Mouse (Mus musculus) forebrain, embryonic 12.5 days (tissue): ENCODE measurements at regions not wholly inside any gene's neighbourhood (a gene's known extent, or its start where the extent isn't known, plus 50 kb on each side); places are given as distances from the start of the nearest gene placed in this dataset.
"Not testable (repeated sequence)": the region's sequence is repeated elsewhere in the genome, so short reads cannot be mapped to it uniquely, and the experiment has no call there.

ENCODE experiments used
- ATAC-seq: fragments of 200-750 bp; cut with Nextera tagmentation; 2 replicates; pipeline ENCODE4 v1.8.0; 2017; ENCODE audit warnings: moderate TSS enrichment; ENCODE audit not compliant: low FRiP score
- H3K27ac ChIP-seq: fragments of 300-500 bp; sonication (generic); 2 replicates; pipeline ENCODE4 v1.5.1; 2016; ENCODE audit warnings: mild to moderate bottlenecking
- H3K27me3 ChIP-seq: fragments of 300-500 bp; sonication (generic); 2 replicates; pipeline ENCODE4 v1.6.1; 2016; ENCODE audit warnings: mild to moderate bottlenecking
- H3K36me3 ChIP-seq: fragments of 300-500 bp; sonication (generic); replicated peaks from 2 replicates; pipeline ENCODE4 v1.6.1; 2016; ENCODE audit warnings: mild to moderate bottlenecking
- H3K4me1 ChIP-seq: fragments of 300-500 bp; sonication (generic); 2 replicates; pipeline ENCODE4 v1.6.1; 2016
- H3K4me2 ChIP-seq: fragments of 300-500 bp; sonication (generic); 2 replicates; pipeline ENCODE4 v1.6.1; 2016; ENCODE audit warnings: mild to moderate bottlenecking, moderate library complexity
- H3K4me3 ChIP-seq: fragments of 300-500 bp; sonication (generic); replicated peaks from 2 replicates; pipeline ENCODE4 v1.5.1; 2016; ENCODE audit warnings: mild to moderate bottlenecking
- H3K9ac ChIP-seq: fragments of 300-500 bp; sonication (generic); 2 replicates; pipeline ENCODE4 v1.6.1; 2016; ENCODE audit warnings: mild to moderate bottlenecking
- H3K9me3 ChIP-seq: fragments of 300-500 bp; sonication (generic); 2 replicates; pipeline ENCODE4 v1.6.1; 2016
- WGBS: fragments of 180-500 bp; shearing (Covaris S2); methylation state at CpG from one replicate; pipeline ENCODE4 v1.1.7; 2016; 5-methylcytosine and 5-hydroxymethylcytosine counted together

GRCm38 (mm10) chr13:107575025-107575424, 469.2 kb upstream of the Smim15 start:
- Histone ChIP-seq H3K9me3 (no peaks in the 10 kb centered on the region), H3K9ac (no peak overlapping the region), H3K4me1 (no peaks in the 10 kb centered on the region), H3K36me3 (no peaks in the 10 kb centered on the region), H3K27ac (no peak overlapping the region), H3K4me2 (no peak overlapping the region), H3K27me3 (no peaks in the 10 kb centered on the region), H3K4me3 (no peak overlapping the region)
- no peak for ATAC-seq
- WGBS, result 88% methylated on average over 3 of the region's 3 CpGs

- H3K9me3 ChIP-seq, result no peaks in the 10 kb centered on the region
- no peaks in the 10 kb centered on the region for H3K4me1 ChIP-seq
- 0 out of 2 replicates have a peak, but pooled peaks cover 2% of the 10 kb centered on the region for H3K27me3 ChIP-seq
- ATAC-seq, result no peak
- 89% methylated on average over 9 of the region's 9 CpGs for WGBS
- H3K36me3 ChIP-seq, result no peaks in the 10 kb centered on the region
- no peak overlapping the region for H3K4me3 ChIP-seq
- H3K4me2 ChIP-seq, result no peak overlapping the region
- H3K9ac ChIP-seq, result no peak overlapping the region
- no peak overlapping the region for H3K27ac ChIP-seq
These were observed 470.5 kb upstream of the Smim15 start for GRCm38 (mm10) chr13:107573499-107574355.

- no peak overlapping the region for H3K4me3 ChIP-seq
- H3K27me3 ChIP-seq, result 0 out of 2 replicates have a peak, but pooled peaks cover 2% of the 10 kb centered on the region
- H3K36me3 ChIP-seq, result no peaks in the 10 kb centered on the region
- H3K9ac ChIP-seq, result no peak overlapping the region
- no peaks in the 10 kb centered on the region for H3K9me3 ChIP-seq
- H3K4me1 ChIP-seq, result no peaks in the 10 kb centered on the region
- 91% methylated on average over 10 of the region's 10 CpGs for WGBS
- no peak for ATAC-seq
- H3K27ac ChIP-seq, result no peak overlapping the region
- H3K4me2 ChIP-seq, result no peak overlapping the region
These were observed 472.7 kb upstream of the Smim15 start for GRCm38 (mm10) chr13:107571539-107571938.

GRCm38 (mm10) chr13:107569477-107569876, 474.8 kb upstream of the Smim15 start:
- no peak overlapping the region for H3K4me3 ChIP-seq
- H3K9ac ChIP-seq, result no peak overlapping the region
- no peaks in the 10 kb centered on the region for H3K4me1 ChIP-seq
- no peak overlapping the region for H3K4me2 ChIP-seq
- no peaks in the 10 kb centered on the region for H3K9me3 ChIP-seq
- WGBS, result 96% methylated on average over 2 of the region's 2 CpGs
- no peak for ATAC-seq
- H3K27me3 ChIP-seq, result 0 out of 2 replicates have a peak, but pooled peaks cover 2% of the 10 kb centered on the region
- no peak overlapping the region for H3K27ac ChIP-seq
- H3K36me3 ChIP-seq, result no peaks in the 10 kb centered on the region

- 76% methylated on average over 7 of the region's 7 CpGs for WGBS
- Histone ChIP-seq H3K4me1 (no peaks in the 10 kb centered on the region), H3K27ac (no peak overlapping the region), H3K27me3 (0 out of 2 replicates have a peak, but pooled peaks cover 2% of the 10 kb centered on the region), H3K4me2 (no peak overlapping the region), H3K36me3 (no peaks in the 10 kb centered on the region), H3K4me3 (no peak overlapping the region), H3K9ac (no peak overlapping the region), H3K9me3 (no peaks in the 10 kb centered on the region)
- no peak for ATAC-seq
These were observed 475.5 kb upstream of the Smim15 start for GRCm38 (mm10) chr13:107568701-107569121.

- no peak for ATAC-seq
- no peaks in the 10 kb centered on the region for H3K4me1 ChIP-seq
- H3K9me3 ChIP-seq, result no peaks in the 10 kb centered on the region
- no peak overlapping the region for H3K4me3 ChIP-seq
- WGBS, result 94% methylated on average over 1 of the region's 1 CpGs
- H3K9ac ChIP-seq, result no peak overlapping the region
- no peaks in the 10 kb centered on the region for H3K27me3 ChIP-seq
- no peak overlapping the region for H3K4me2 ChIP-seq
- H3K27ac ChIP-seq, result no peak overlapping the region
- no peaks in the 10 kb centered on the region for H3K36me3 ChIP-seq
These were observed 481.8 kb upstream of the Smim15 start for GRCm38 (mm10) chr13:107562463-107562862.

GRCm38 (mm10) chr13:107561529-107561928, 482.7 kb upstream of the Smim15 start:
- Histone ChIP-seq H3K36me3 (no peaks in the 10 kb centered on the region), H3K4me3 (no peak overlapping the region), H3K4me2 (no peak overlapping the region), H3K4me1 (no peaks in the 10 kb centered on the region), H3K27ac (no peak overlapping the region), H3K27me3 (no peaks in the 10 kb centered on the region), H3K9me3 (no peaks in the 10 kb centered on the region), H3K9ac (no peak overlapping the region)
- 80% methylated on average over 2 of the region's 2 CpGs for WGBS
- no peak for ATAC-seq

- WGBS, result 78% methylated on average over 3 of the region's 3 CpGs
- Histone ChIP-seq H3K4me2 (no peak overlapping the region), H3K9ac (no peak overlapping the region), H3K4me3 (no peak overlapping the region), H3K27me3 (no peaks in the 10 kb centered on the region), H3K36me3 (no peaks in the 10 kb centered on the region), H3K4me1 (no peaks in the 10 kb centered on the region), H3K9me3 (no peaks in the 10 kb centered on the region), H3K27ac (no peak overlapping the region)
- ATAC-seq, result no peak
These were observed 488.3 kb upstream of the Smim15 start for GRCm38 (mm10) chr13:107555958-107556357.

- Histone ChIP-seq H3K4me1 (no peaks in the 10 kb centered on the region), H3K27me3 (no peaks in the 10 kb centered on the region), H3K36me3 (no peaks in the 10 kb centered on the region), H3K27ac (no peak overlapping the region), H3K4me3 (no peak overlapping the region), H3K9me3 (no peaks in the 10 kb centered on the region), H3K4me2 (no peak overlapping the region), H3K9ac (no peak overlapping the region)
- 85% methylated on average over 3 of the region's 3 CpGs for WGBS
- ATAC-seq, result no peak
These were observed 490.2 kb upstream of the Smim15 start for GRCm38 (mm10) chr13:107554091-107554490.

- H3K9ac ChIP-seq, result no peak overlapping the region
- no peaks in the 10 kb centered on the region for H3K27me3 ChIP-seq
- 95% methylated on average over 4 of the region's 4 CpGs for WGBS
- H3K4me1 ChIP-seq, result 0 out of 2 replicates have a peak, but pooled peaks cover 1% of the 10 kb centered on the region
- H3K4me2 ChIP-seq, result no peak overlapping the region
- H3K36me3 ChIP-seq, result no peaks in the 10 kb centered on the region
- ATAC-seq, result no peak
- H3K27ac ChIP-seq, result no peak overlapping the region
- H3K4me3 ChIP-seq, result no peak overlapping the region
- no peaks in the 10 kb centered on the region for H3K9me3 ChIP-seq
These were observed 492.1 kb upstream of the Smim15 start for GRCm38 (mm10) chr13:107552165-107552564.

GRCm38 (mm10) chr13:107549995-107550394, 494.3 kb upstream of the Smim15 start:
- not testable (repeated sequence) for H3K4me2 ChIP-seq, H3K4me3 ChIP-seq, ATAC-seq, H3K27ac ChIP-seq, H3K9me3 ChIP-seq, H3K27me3 ChIP-seq, H3K36me3 ChIP-seq, H3K9ac ChIP-seq
- peaks cover 19% of the 10 kb centered on the region for H3K4me1 ChIP-seq
- WGBS, result 92% methylated on average over 7 of the region's 7 CpGs

- no peak overlapping the region for H3K4me3 ChIP-seq
- no peaks in the 10 kb centered on the region for H3K36me3 ChIP-seq
- H3K9ac ChIP-seq, result no peak overlapping the region
- 47% methylated on average over 7 of the region's 7 CpGs for WGBS
- no peak overlapping the region for H3K4me2 ChIP-seq
- no peak; the same call in 1 of the 2 replicates for ATAC-seq
- peak overlapping the region; percentile 80 for H3K27ac ChIP-seq
- H3K4me1 ChIP-seq, result peaks cover 27% of the 10 kb centered on the region
- H3K27me3 ChIP-seq, result no peaks in the 10 kb centered on the region
- H3K9me3 ChIP-seq, result no peaks in the 10 kb centered on the region
These were observed 497.2 kb upstream of the Smim15 start for GRCm38 (mm10) chr13:107547073-107547472.
